Mouse (Mus musculus) CH12.LX (cell line): ENCODE results near the gene Tmem178b. TPM values are rescaled to one million over a fixed set of nuclear protein-coding genes. Genes with fewer than 3 reads are reported as not detected.

Experiments used
- DNase-seq: peaks from one replicate; pipeline ENCODE4 v3.0.0-alpha.2; 2013; ENCODE audit errors: extremely low read depth
- H3K27ac ChIP-seq: 2 replicates; pipeline ENCODE4 v1.5.1; 2012; ENCODE audit warnings: low read depth, mild to moderate bottlenecking, control low read depth, moderate library complexity; ENCODE audit not compliant: insufficient read depth
- H3K27me3 ChIP-seq: replicated peaks from 2 replicates; pipeline ENCODE3; 2012; ENCODE audit warnings: inconsistent platforms
- H3K36me3 ChIP-seq, 2 experiments: replicated peaks in 1 of 2; 2 replicates each; pipeline versions ENCODE3 to v1.6.1; 2012; ENCODE audit warnings: inconsistent platforms in 1 of 2, low read length in 1 of 2, mild to moderate bottlenecking in 1 of 2, mixed read lengths in 1 of 2, moderate library complexity in 1 of 2; ENCODE audit not compliant: control insufficient read depth in 1 of 2, insufficient read depth in 1 of 2
- H3K4me1 ChIP-seq, 2 experiments: 2 replicates each; pipeline ENCODE4 v1.6.1; 2012; ENCODE audit warnings: inconsistent platforms in 1 of 2, moderate library complexity in 1 of 2; ENCODE audit not compliant: insufficient read depth in 2 of 2, control insufficient read depth in 1 of 2
- H3K4me2 ChIP-seq: 2 replicates; pipeline ENCODE4 v1.6.1; 2012; ENCODE audit warnings: low read depth, mild to moderate bottlenecking, control low read depth; ENCODE audit not compliant: poor library complexity, insufficient read depth, severe bottlenecking
- H3K4me3 ChIP-seq, 3 experiments: fragments of 150-350 bp in 1 of 3; sonication (generic) in 1 of 3; replicated peaks in 1 of 3; 2 replicates each; pipeline versions ENCODE3 to v1.5.1; 2011 to 2012; ENCODE audit warnings: low read depth in 2 of 3, low read length in 2 of 3, mild to moderate bottlenecking in 2 of 3, moderate library complexity in 2 of 3, control low read depth in 1 of 3, improper control_type of control experiment in 1 of 3, inconsistent platforms in 1 of 3, mixed read lengths in 1 of 3; ENCODE audit not compliant: poor library complexity in 1 of 3
- H3K79me2 ChIP-seq: replicated peaks from 2 replicates; pipeline ENCODE4 v1.6.1; 2012; ENCODE audit warnings: mild to moderate bottlenecking, moderate library complexity; ENCODE audit not compliant: control insufficient read depth, poor library complexity, insufficient read depth, severe bottlenecking; ENCODE audit errors: extremely low read depth
- H3K9ac ChIP-seq: 2 replicates; pipeline ENCODE4 v1.6.1; 2012; ENCODE audit warnings: low read depth, mild to moderate bottlenecking, control low read depth, moderate library complexity; ENCODE audit not compliant: insufficient read depth
- H3K9me3 ChIP-seq: replicated peaks from 2 replicates; pipeline ENCODE3; 2012; ENCODE audit warnings: low read length, inconsistent platforms, mixed read lengths
- CHD1 ChIP-seq: IDR thresholded peaks from 2 replicates; pipeline ENCODE4 v1.6.1; 2012; ENCODE audit warnings: low read depth, low read length, improper control_type of control experiment, inconsistent platforms
- CTCF ChIP-seq, 2 experiments: IDR thresholded peaks in 1 of 2; conservative IDR thresholded peaks in 1 of 2; 2 replicates each; pipeline ENCODE4 v1.5.1; 2011 to 2012; ENCODE audit warnings: low read depth in 2 of 2, low read length in 2 of 2, improper control_type of control experiment in 1 of 2, inconsistent platforms in 1 of 2, mild to moderate bottlenecking in 1 of 2, moderate library complexity in 1 of 2
- E2F4 ChIP-seq: IDR thresholded peaks from 2 replicates; pipeline ENCODE4 v1.6.1; 2011; ENCODE audit warnings: low read depth, low read length, improper control_type of control experiment; ENCODE audit not compliant: insufficient replicate concordance
- ELF1 ChIP-seq: IDR thresholded peaks from 2 replicates; pipeline ENCODE4 v1.6.1; 2014; ENCODE audit warnings: low read depth, mild to moderate bottlenecking, inconsistent platforms, low read length, improper control_type of control experiment
- EP300 ChIP-seq: IDR thresholded peaks from 2 replicates; pipeline ENCODE4 v1.6.1; 2011; ENCODE audit warnings: low read length, improper control_type of control experiment
- GABPA ChIP-seq: IDR thresholded peaks from 2 replicates; pipeline ENCODE4 v1.6.1; 2012; ENCODE audit warnings: low read depth, low read length, improper control_type of control experiment, inconsistent platforms; ENCODE audit not compliant: insufficient replicate concordance
- JUN ChIP-seq: IDR thresholded peaks from 2 replicates; pipeline ENCODE4 v1.6.1; 2011; ENCODE audit warnings: low read depth, mild to moderate bottlenecking, low read length, improper control_type of control experiment, moderate library complexity; ENCODE audit not compliant: insufficient read depth
- MAFK ChIP-seq: IDR thresholded peaks from 2 replicates; pipeline ENCODE4 v1.6.1; 2011; ENCODE audit warnings: low read length, improper control_type of control experiment; ENCODE audit not compliant: insufficient replicate concordance
- MAX ChIP-seq: IDR thresholded peaks from 2 replicates; pipeline ENCODE4 v1.6.1; 2011; ENCODE audit warnings: low read length, improper control_type of control experiment
- MXI1 ChIP-seq: IDR thresholded peaks from 2 replicates; pipeline ENCODE4 v1.6.1; 2011; ENCODE audit warnings: mild to moderate bottlenecking, low read depth, low read length, improper control_type of control experiment
- NELFE ChIP-seq: IDR thresholded peaks from 2 replicates; pipeline ENCODE4 v1.6.1; 2011; ENCODE audit warnings: low read depth, low read length, improper control_type of control experiment
- POLR2A ChIP-seq: IDR thresholded peaks from 2 replicates; pipeline ENCODE4 v1.6.1; 2011; ENCODE audit warnings: low read depth, mild to moderate bottlenecking, improper control_type of control experiment, low read length
- RAD21 ChIP-seq: IDR thresholded peaks from 2 replicates; pipeline ENCODE4 v1.6.1; 2011; ENCODE audit warnings: low read depth, mild to moderate bottlenecking, low read length, improper control_type of control experiment, moderate library complexity
- SIN3A ChIP-seq: IDR thresholded peaks from 2 replicates; pipeline ENCODE4 v1.6.1; 2012; ENCODE audit warnings: low read length, improper control_type of control experiment, inconsistent platforms
- SMC3 ChIP-seq: IDR thresholded peaks from 2 replicates; pipeline ENCODE4 v1.6.1; 2011; ENCODE audit warnings: low read depth, low read length, improper control_type of control experiment
- TBP ChIP-seq: conservative IDR thresholded peaks from 2 replicates; pipeline ENCODE4 v1.6.1; 2011; ENCODE audit warnings: low read depth, low read length, improper control_type of control experiment
- dilution Hi-C: fragments of 300-500 bp; cut with MboI; formaldehyde crosslinking; loops from 2 replicates; pipeline ENCODE4 v1.14.3; 2020; ENCODE audit warnings: low sequenced_read_pairs; ENCODE audit not compliant: extremely low pct_unique_long_range_greater_than_20kb, extremely low pct_ligation_motif_present
- in situ Hi-C: fragments of 300-500 bp; cut with MboI; formaldehyde crosslinking; loops from 3 replicates; pipeline ENCODE4 v1.14.3; 2019; ENCODE audit warnings: low sequenced_read_pairs, low pct_ligation_motif_present, low pct_unique_long_range_greater_than_20kb, mixed read lengths
- polyA plus RNA-seq: library from polyadenylated mRNA; unstranded; fragments of >175 nt; gene quantifications from 2 replicates; pipeline ENCODE4 v1.2.1, GENCODE M21; 2012; ENCODE audit warnings: low read depth; ENCODE audit not compliant: insufficient read length
- total RNA-seq, 2 experiments: library from RNA; depleted of rRNA; stranded (reverse); fragments of 300-350 nt in 1 of 2; fragments of >200 nt in 1 of 2; gene quantifications; 2 replicates each; pipeline ENCODE4 v1.2.3; 2012 to 2014

Tmem178b gene
- total and polyA plus RNA-seq, 3 experiments: not detected

DNA sequence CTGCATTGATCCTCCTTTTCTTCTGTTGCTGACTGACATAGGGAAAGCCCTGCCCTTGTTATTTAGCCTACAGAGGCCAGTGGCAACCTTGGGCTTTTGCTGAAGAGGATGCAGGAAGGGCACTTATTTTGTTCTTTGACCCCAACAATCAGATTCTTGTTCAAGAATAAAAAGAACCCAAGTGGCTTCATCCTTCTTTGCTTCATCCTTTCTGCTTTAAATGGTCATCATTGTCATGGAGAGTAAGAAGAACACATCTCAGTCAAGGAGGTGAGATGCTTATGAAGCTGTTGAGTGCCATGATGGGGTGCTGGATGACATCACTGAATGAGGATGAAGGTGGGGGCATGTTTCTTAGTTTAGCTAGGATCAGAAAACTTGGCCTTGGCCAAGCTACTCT is 159.8 kb downstream of the Tmem178b start:
- H3K4me2 ChIP-seq: no peak overlapping the region
- no peaks in the 10 kb centered on the region for H3K79me2 ChIP-seq
- in situ Hi-C loops: no loop called here
- no peak overlapping the region for H3K4me3 ChIP-seq
- dilution Hi-C loops: no loop called here
- no peak overlapping the region for H3K9ac ChIP-seq
- peaks cover 8% of the 10 kb centered on the region for H3K27me3 ChIP-seq
- no peak overlapping the region for H3K27ac ChIP-seq
- H3K36me3 ChIP-seq: no peaks in the 10 kb centered on the region
- no peaks in the 10 kb centered on the region for H3K4me1 ChIP-seq
- no peaks in the 10 kb centered on the region for H3K9me3 ChIP-seq
- DNase-seq: no peak
- TF ChIP-seq NELFE (no peak), SIN3A (no peak), TBP (no peak), JUN (no peak)

DNA sequence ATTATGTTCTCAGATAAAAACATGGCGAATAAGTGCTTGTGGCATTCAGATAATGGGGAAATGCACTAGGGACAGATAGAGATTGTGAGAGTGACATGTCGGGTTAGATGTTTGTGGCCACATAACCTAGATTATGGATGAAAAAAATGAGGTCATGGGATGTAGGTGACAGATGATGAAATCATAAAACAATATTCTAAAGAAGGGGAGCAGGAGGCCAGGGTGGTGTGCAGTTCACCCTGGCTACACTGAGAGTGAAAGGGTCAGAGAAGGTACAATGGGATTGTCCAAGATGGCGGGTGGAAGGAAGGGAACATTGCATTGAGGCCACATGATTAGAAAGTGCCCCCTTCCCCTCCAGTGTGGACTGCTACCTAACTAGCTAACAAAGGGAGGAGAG is 160.9 kb downstream of the Tmem178b start:
- Histone ChIP-seq H3K79me2 (no peaks in the 10 kb centered on the region), H3K4me2 (no peak overlapping the region), H3K27me3 (peaks cover 8% of the 10 kb centered on the region), H3K9ac (no peak overlapping the region), H3K27ac (no peak overlapping the region), H3K4me3 (no peak overlapping the region), H3K36me3 (no peaks in the 10 kb centered on the region), H3K9me3 (no peaks in the 10 kb centered on the region), H3K4me1 (no peaks in the 10 kb centered on the region)
- TF ChIP-seq MAFK (no peak), MXI1 (no peak), TBP (no peak), GABPA (no peak), CHD1 (no peak)
- no peak for DNase-seq
- dilution Hi-C loops: no loop called here
- in situ Hi-C loops: no loop called here

- Histone ChIP-seq H3K79me2 (no peaks in the 10 kb centered on the region), H3K9ac (no peak overlapping the region), H3K4me2 (no peak overlapping the region; the same call in 1 of the 2 replicates), H3K4me3 (no peak overlapping the region), H3K27ac (no peak overlapping the region), H3K9me3 (peaks cover 3% of the 10 kb centered on the region), H3K4me1 (no peaks in the 10 kb centered on the region), H3K27me3 (peaks cover 14% of the 10 kb centered on the region), H3K36me3 (no peaks in the 10 kb centered on the region)
- dilution Hi-C loops: no loop called here
- DNase-seq: peak; percentile 28
- TF ChIP-seq RAD21 (peak; percentile 28), POLR2A (no peak), EP300 (no peak), MAX (no peak), TBP (no peak), SMC3 (peak; percentile 49), E2F4 (no peak), ELF1 (no peak), CTCF (conservative IDR thresholded peaks at IDR 0.05 in 1 of 2, IDR thresholded peaks at IDR 0.05 in 1 of 2; ENCODE audit: low read depth in 2 of 2, low read length in 2 of 2) (peak in 1 of 2 experiments; percentile 53; a peak in 2 of 4 replicates)
- in situ Hi-C loops: no loop called here
Measured at GRCm38 (mm10) chr6:40048969-40049908, 176.2 kb downstream of the Tmem178b start.
